Mouse (Mus musculus) C2C12 (cell line): ENCODE data around the gene Fbxo42. TPM values are rescaled to one million over a fixed set of nuclear protein-coding genes. Genes with fewer than 3 reads are reported as not detected.

Experiments used
- H3K27me3 ChIP-seq: one replicate; pipeline ENCODE4 v1.6.1; 2011; ENCODE audit not compliant: control insufficient read depth, insufficient read depth, insufficient read length
- H3K36me3 ChIP-seq: one replicate; pipeline ENCODE4 v1.6.1; 2011; ENCODE audit not compliant: control insufficient read depth, insufficient read depth
- H3K4me3 ChIP-seq: one replicate; pipeline ENCODE4 v1.5.1; 2011; ENCODE audit warnings: mild to moderate bottlenecking, control low read depth; ENCODE audit not compliant: poor library complexity, insufficient read depth, severe bottlenecking
- H3K79me2 ChIP-seq: one replicate; pipeline ENCODE4 v1.6.1; 2011; ENCODE audit not compliant: control insufficient read depth, insufficient read depth
- H3K79me3 ChIP-seq: one replicate; pipeline ENCODE4 v1.6.1; 2011; ENCODE audit warnings: low read depth, control low read depth
- H3ac ChIP-seq: one replicate; pipeline ENCODE3; 2011; ENCODE audit warnings: low read depth; ENCODE audit not compliant: control insufficient read depth, insufficient read length
- CEBPB ChIP-seq: IDR thresholded peaks from one replicate; pipeline ENCODE4 v1.6.1; 2011; ENCODE audit warnings: low read depth, mild to moderate bottlenecking, control low read depth, moderate library complexity
- CTCF ChIP-seq: IDR thresholded peaks from one replicate; pipeline ENCODE4 v1.5.1; 2011; ENCODE audit not compliant: control insufficient read depth, insufficient read depth, insufficient read length
- FOSL1 ChIP-seq: IDR thresholded peaks from one replicate; pipeline ENCODE4 v1.8.0; 2011; ENCODE audit warnings: mild to moderate bottlenecking, low read length; ENCODE audit not compliant: poor library complexity, insufficient read depth, severe bottlenecking
- MAX ChIP-seq: IDR thresholded peaks from one replicate; pipeline ENCODE4 v1.6.1; 2011; ENCODE audit warnings: mild to moderate bottlenecking, control low read depth
- MYOD1 ChIP-seq: IDR thresholded peaks from one replicate; pipeline ENCODE4 v1.6.1; 2011; ENCODE audit warnings: low read depth; ENCODE audit not compliant: control insufficient read depth, insufficient read length
- MYOG ChIP-seq: IDR thresholded peaks from one replicate; pipeline ENCODE4 v1.6.1; 2011; ENCODE audit not compliant: control insufficient read depth, insufficient read length; ENCODE audit errors: extremely low read depth
- USF1 ChIP-seq: IDR thresholded peaks from one replicate; pipeline ENCODE4 v1.6.1; 2011; ENCODE audit warnings: low read depth, mild to moderate bottlenecking, control low read depth, moderate library complexity
- polyA plus RNA-seq: library from polyadenylated mRNA; unstranded; fragments of >200 nt; fragmentation: generic; extraction: Trizol; gene quantifications from one replicate; pipeline ENCODE4 v1.2.1, GENCODE M21; 2012; ENCODE audit warnings: missing spikeins

Gene Fbxo42
- polyA plus RNA-seq, 1 experiment = 11.6 TPM

DNA sequence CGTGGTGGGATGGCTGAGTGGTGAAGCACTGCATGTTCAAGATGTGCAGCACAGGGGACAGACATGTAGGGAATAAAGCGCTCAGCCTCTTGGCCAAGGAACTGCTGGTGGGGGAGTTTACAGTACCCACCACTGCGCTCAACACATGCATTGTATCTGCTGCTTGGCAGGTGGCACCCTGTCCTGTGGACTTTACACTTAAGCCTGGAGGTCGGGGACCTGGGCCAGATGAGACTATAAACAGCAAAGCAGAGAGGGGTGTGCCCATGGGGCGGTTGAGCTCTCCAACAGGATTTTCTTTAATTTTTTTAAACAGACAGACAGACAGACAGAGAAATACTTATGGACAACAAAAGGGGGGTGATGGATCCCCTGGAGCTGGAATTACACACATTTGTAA lies 59.4 kb downstream of the Fbxo42 start:
- H3K36me3 ChIP-seq = peaks cover 8% of the 10 kb centered on the region
- H3K79me3 ChIP-seq = no peaks in the 10 kb centered on the region
- no peak overlapping the region for H3ac ChIP-seq
- no peak overlapping the region for H3K4me3 ChIP-seq
- TF ChIP-seq MAX = no peak
- no peak for TF ChIP-seq MYOG
- H3K79me2 ChIP-seq = no peaks in the 10 kb centered on the region
- no peaks in the 10 kb centered on the region for H3K27me3 ChIP-seq

DNA sequence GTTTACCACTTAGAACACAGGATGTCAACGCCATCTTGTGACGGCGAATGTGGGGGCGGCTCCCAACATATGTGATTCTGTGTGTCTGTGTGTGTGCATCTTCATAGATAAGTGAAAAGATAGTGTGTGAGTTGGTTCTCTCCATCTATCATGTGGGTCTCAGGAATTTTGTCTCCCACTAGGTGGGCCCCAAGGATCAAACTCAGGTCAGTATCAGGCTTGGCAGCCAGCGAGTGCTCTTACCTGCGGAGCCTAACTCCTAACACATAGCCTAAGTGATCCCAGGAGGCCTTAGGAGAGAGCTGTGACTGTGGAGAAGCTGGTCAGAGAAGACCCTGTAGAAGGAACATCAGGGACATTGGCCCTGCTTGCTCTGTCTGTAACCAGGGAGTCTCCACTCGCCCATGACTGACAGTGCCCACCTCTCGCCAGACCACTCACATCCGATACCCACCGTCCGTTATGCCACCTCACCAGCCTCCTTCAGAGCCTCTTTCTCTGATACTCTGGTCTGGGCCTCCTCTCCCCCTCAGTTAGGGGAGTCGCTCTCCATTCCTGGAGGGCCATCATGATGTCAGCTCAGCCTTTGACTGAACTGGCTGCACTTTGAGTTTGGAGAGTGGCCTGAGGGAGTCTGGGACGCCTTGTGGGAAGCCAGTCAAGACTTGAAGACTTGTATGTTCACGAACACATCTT lies 63.0 kb downstream of the Fbxo42 start:
- Histone ChIP-seq H3K4me3 (no peak overlapping the region), H3K79me3 (no peaks in the 10 kb centered on the region)

DNA sequence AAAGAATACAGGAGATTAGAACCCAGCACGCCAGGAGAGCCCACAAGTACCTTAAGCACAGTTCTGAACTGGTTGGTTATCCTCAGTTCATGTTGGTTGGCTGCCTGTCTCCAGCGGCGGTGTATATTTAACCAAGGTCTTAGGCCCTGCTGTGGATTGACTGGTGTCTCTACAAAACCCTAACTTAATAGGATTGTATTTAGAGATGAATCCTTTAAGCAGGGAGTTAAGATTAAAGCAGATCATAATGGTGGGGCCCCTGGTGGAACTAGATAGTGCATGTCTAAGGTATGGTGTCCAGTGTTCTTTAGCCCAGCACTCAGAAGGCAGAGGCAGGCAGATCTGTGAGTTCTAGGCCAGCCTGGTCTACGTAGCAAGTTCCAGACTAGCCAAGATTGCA lies 63.9 kb downstream of the Fbxo42 start:
- no peak overlapping the region for H3K4me3 ChIP-seq
- H3K27me3 ChIP-seq = no peaks in the 10 kb centered on the region
- H3K36me3 ChIP-seq = no peaks in the 10 kb centered on the region
- no peak overlapping the region for H3ac ChIP-seq
- H3K79me3 ChIP-seq = no peaks in the 10 kb centered on the region
- no peaks in the 10 kb centered on the region for H3K79me2 ChIP-seq
- TF ChIP-seq CEBPB (no peak), FOSL1 (no peak), USF1 (no peak), MAX (no peak), MYOD1 (no peak), CTCF (no peak), MYOG (no peak)

More for the DNA sequence above, 63.0 kb downstream of the Fbxo42 start:
- TF ChIP-seq MYOD1 (no peak), FOSL1 (no peak), MYOG (no peak), CEBPB (no peak), MAX (no peak), USF1 (no peak), CTCF (no peak)
- no peaks in the 10 kb centered on the region for H3K79me2 ChIP-seq
- H3ac ChIP-seq = no peak overlapping the region
- H3K36me3 ChIP-seq = no peaks in the 10 kb centered on the region
- no peaks in the 10 kb centered on the region for H3K27me3 ChIP-seq

DNA sequence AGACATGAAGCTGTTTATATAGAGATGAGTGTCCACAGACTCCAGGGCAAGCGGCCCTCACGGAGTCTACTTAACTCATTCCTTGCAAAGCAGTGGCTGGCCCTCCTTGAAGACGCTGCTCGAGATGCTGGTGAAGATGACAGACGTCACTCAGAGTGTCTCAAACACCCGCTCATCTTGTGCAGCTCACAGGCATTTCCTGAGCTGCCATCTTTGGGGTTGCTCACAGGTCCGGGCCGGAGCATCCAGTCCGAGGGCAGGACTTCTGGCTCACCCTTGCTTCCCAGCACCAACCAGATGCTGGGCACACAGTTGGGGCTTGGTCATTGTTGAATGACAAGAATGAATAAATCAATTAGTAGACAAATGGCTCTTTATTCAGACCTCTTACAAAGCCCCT lies 65.2 kb downstream of the Fbxo42 start:
- Histone ChIP-seq H3K79me3 (no peaks in the 10 kb centered on the region), H3ac (no peak overlapping the region), H3K4me3 (no peak overlapping the region), H3K79me2 (no peaks in the 10 kb centered on the region), H3K36me3 (no peaks in the 10 kb centered on the region), H3K27me3 (no peaks in the 10 kb centered on the region)
- TF ChIP-seq CEBPB (no peak), MYOD1 (no peak), FOSL1 (no peak), MYOG (no peak), MAX (no peak), CTCF (no peak), USF1 (no peak)

DNA sequence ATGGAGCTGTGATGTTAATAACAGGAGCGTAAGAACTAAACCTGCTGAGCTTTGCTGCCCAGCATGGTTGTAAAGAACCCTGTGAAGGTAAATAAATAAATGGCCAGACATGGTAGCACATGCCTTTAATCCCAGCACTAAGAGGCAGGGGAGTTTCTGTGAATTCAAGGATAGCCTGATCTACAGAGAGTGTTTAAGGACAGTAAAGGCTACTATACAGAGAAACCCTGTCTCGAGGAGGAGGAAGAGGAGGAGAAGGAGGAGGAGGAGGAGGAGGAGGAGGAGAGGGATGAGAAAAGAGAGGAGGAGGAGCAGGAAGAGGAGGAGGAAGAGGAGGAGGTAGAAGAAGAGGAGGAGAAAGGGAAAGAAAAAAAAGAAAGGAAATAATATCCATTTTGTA lies 65.6 kb downstream of the Fbxo42 start:
- peak overlapping the region; percentile 35 for H3K4me3 ChIP-seq
- H3K79me3 ChIP-seq = no peaks in the 10 kb centered on the region
- H3K36me3 ChIP-seq = no peaks in the 10 kb centered on the region
- no peak for TF ChIP-seq CTCF
- TF ChIP-seq MYOG = no peak
- TF ChIP-seq USF1 = no peak
- no peak for TF ChIP-seq MAX
- TF ChIP-seq FOSL1 = no peak
- TF ChIP-seq MYOD1 = no peak
- TF ChIP-seq CEBPB = no peak
- no peaks in the 10 kb centered on the region for H3K27me3 ChIP-seq
- H3ac ChIP-seq = no peak overlapping the region
- H3K79me2 ChIP-seq = no peaks in the 10 kb centered on the region

DNA sequence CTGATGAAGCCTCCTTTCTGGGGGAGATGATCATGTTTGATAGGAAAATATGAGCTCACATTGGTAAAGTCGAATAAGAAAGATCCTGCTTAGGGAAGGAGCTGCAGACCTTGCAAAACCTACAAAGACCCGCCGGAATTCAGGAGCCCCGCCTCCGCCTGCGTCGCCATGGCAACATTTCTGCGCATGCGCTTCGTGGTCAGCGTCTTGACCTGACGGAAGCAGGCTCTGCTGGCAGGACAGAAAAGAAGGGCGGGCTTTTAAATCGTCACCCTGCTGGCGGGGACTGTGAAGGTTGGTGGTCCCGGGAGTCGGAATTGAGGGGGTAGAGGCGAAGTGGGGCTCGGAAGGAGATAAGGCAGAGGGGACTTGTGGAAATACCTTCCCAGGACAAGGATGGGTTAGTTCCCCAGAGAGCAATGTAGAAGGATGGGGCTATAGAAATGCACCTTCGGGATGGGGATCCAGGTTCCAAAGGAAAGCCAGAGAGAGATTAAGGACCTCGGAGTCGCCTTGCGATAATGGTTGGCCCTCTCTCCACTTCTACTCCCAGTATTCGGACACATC lies 66.1 kb downstream of the Fbxo42 start, which contains the start of gene Rsg1:
Gene Rsg1 (plus strand): TSS at position 187 of the 567 bp plus-strand sequence.
- Histone ChIP-seq H3K4me3 (peak within 1 kb of the TSS; percentile 35), H3K27me3 (no peaks in the 10 kb centered on the region), H3K79me3 (no peaks in the 10 kb centered on the region), H3K79me2 (no peaks in the 10 kb centered on the region), H3K36me3 (no peaks in the 10 kb centered on the region), H3ac (peak within 1 kb of the TSS; percentile 45)
- TF ChIP-seq USF1 (no peak), MYOD1 (no peak), CEBPB (no peak), CTCF (no peak), MAX (no peak), MYOG (no peak), FOSL1 (no peak)
